Mouse (Mus musculus) urinary bladder, adult 18-20 months (tissue): ENCODE data around the gene Tex52.
A peak's percentile ranks its signal among the peaks of the same experiment; 100 is the strongest.

Source experiments
- DNase-seq, 2 experiments: peaks; one replicate each; pipeline ENCODE4 v3.0.0; 2022; ENCODE audit warnings: low spot score in 2 of 2, mixed read lengths in 2 of 2

Tex52 gene

DNA sequence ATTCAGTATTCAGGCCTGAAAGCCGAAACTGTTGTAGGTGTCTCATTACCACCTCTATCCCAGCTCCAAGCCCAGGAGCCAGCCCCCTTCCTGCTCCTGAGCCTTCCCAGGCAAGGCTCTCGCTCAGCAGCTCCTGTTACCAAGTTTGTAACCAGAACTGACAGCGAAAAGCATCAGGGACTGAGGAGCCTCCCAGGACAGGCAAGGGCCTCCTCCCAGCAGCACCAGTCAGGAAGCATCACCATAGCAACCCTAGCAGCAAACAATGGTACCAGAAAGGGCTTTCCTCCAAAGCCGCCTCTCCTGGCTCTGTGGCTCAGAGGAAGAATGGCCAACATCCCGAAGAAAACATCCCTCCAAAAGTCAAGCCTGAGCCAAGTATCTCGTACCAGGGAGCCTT, at the start of gene Tex52, which contains the start of gene Gm44596:
Tex52 (plus strand) TSS at position 265 of the 400 bp plus-strand sequence.
Gm44596 (plus strand) TSS at position 312 of the 400 bp plus-strand sequence.
- DNase-seq: no peak

DNA sequence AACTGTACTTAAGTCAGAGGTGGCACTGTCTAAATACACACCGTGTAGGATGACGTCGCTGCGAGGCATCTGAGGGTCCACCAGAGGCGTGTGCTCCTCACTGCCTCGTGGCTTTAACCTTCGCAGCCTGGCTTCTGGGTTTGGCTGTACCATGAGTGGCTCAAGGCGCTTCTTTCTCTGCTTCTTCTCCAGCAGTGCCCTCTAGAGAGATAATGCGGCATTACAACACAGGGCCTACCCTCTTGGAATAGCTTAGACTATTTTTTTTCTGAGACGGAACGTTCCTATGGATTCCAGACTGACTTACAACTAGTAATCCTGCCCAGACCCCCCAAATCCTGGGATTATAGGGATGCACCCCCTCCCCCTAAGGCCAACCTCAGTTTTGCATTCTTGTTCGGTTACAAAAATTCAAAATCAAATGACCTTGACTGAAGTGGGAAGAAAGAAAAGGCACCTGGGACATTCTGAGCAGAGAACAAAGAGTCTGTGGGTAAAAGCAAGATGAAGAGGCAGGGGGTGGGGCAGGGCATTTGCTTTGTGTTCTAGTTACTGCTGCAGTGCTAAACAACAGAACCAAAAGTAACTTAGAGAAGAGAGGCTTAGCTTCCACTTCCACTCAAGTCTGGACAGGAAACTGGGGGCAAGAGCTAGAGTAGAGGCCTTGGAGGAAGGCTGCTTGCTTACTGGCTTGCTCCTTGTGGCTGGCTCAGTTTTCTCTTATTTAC, 40.7 kb upstream of the Tex52 start:
- peak; percentile 48 to 54 for DNase-seq

DNA sequence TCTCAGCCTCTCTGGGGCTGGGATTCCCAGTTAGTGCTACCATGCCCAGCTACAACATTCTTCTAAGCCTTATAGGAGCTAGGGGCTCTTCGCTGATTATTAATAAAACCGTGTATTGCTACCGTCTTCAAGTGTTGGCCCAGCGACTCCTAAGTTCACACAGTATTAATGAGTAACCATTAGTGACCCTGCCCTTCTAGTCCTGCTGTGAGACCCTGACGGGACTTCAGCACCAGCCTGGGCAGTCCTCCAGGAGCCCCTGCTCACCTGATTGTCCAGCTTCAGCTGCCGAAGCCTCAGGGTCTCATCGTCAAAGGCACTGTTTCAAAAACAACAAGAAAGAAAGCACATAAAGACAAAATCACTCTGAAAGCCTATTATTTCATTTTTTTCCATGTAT, 37.8 kb upstream of the Tex52 start:
- no peak for DNase-seq

DNA sequence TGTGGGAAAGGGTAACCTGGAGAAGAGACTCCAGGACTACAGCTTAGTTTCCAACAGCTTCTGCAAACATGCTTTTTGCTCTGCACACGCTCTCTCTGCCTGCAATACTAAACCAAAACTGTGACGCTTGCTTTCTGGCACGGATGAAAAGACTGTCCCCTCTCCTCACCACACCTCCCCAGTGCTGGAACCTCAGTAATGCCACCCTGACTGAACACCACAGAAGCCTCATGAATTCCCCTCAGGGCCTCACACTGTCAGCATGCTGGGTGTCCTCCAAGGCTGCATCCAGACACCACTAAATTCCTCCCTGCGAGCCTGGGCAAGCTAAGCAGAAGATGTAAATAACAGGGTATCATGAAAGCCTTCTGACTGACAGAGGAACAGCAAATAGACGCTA, 36.4 kb upstream of the Tex52 start:
- DNase-seq: no peak

DNA sequence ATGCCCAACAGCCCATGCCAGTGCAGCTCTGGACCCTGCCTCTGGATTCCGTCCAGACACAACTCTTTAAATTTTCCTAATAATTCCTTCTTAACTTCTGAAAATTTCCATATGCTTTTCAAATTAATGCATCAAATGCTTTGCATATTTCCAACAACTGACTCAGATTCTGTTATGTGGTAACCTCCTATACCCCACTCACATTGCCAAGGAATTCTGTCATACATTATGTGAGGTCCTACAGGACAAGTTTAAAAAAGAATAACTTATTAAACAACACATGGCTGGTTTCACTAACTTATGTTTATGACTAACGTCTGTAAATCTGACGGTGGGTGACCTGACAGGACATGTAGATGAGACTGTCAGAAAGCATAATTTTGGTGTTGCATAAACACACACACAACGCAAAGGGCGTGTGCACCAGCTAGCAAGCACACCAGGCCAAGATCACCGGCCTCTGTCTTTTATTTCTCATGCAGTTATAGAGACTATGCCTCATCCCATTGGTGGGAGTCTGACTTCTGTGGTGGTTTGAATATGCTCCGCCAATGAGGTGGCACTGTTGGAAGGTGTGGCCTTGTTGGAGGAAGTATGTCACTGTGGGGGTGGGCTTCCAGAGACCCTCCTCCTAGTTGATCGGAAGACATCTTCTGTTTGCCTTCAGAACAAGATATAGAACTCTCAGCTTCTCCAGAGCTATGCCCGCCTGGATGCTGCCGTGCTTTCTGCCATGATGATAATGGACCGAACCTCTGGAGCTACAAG, 33.1 kb upstream of the Tex52 start:
- DNase-seq: no peak

DNA sequence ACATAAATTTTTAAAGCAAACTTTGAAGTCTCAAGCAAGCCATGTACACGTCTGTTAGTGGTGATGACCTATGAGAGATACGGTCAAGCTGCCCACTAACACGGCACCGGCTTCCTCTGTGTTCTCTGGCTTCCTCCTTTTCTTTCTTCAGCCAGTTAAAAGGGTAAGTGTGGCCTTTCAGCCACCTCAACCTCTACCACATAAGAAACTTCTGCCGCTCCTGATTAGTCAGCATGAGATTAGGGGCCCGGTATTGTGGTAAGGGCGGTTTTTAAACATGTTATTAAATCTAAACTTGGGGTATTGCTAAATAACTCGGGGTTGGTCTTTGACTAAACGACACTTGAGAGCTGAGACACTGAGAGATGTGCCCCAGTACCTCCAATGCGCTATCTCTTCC, 29.6 kb upstream of the Tex52 start:
- no peak for DNase-seq

DNA sequence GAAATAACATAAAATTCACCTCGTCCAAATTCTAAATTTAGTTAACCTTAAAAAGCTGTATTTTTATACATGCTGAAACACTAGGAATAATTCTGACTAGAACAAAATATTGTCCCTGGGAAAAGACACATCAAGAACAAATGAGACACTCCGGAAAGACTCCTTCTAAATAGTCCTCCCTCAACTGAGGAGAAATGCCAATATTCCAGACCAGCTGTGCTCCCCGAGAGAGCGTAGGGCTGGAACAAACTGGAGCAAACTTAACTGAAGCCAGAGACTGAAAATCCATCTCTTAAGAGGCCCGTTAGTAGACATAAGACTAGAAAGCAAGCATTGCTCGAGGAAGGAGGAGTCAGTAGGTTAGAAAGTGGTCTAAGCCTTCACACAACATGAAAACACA, 28.5 kb upstream of the Tex52 start:
- DNase-seq: no peak

DNA sequence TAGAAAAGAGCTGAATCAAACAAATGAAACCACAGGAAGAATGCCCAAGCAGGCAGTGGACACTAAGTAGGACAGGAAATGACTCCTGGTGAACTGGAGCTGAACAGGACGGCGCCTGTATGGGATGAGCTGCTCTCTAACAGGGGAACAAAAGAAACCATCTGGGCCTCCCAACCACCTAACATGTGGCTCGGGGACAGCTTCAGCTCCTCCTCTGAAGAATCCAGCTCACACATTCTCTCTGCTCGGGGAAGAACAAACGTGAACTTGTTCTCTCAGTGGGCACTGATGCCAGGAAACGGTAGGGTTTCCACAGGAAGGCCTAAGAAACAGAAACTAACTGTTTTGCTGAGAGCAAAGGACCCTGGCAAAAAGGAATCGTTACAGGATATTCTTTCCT, 25.5 kb upstream of the Tex52 start:
- no peak for DNase-seq

DNA sequence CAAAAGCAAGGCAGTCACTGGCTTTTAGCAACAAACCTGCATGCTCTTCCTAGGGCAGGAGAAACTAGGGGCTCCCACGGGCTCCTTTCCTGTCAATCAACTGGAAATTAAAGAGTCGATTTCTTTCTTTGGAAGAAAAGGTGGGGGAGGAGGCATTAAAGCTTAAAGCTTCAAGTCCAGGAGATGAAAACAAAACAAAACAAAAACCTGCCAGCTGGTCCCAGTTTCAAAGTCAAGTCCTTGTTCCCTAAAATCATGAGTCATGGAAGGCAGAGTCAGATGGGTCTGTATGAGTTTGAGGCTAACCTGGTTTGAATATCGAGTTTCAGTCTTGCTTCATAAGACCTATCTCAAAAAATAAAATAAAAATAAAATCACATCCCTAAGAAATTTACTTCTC, 21.1 kb upstream of the Tex52 start:
- DNase-seq: no peak

DNA sequence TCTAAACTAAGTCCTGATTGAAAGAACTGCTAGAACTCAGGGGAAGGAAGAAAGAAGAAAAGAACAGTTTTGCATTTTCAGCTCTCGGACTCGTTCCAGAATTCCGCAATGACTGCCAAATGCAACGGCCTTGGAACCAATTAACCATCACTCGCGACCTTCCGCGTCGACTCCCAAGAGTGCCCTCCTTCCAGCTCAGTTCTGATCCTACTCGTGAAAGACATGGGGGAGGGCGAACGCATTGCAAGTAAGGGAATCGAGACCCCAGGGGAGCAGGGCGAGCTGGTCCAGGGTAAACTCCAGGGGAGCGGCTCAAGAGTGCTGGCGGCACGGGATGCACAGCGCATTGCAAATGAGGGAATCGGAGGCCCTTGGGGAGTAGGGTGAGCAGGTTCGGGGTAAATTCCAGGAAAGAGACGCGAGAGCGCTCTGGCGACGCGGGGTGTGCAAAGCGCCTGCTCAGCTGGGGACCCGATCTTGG, 20.0 kb upstream of the Tex52 start:
- peak in 1 of 2 experiments; percentile 37 for DNase-seq

DNA sequence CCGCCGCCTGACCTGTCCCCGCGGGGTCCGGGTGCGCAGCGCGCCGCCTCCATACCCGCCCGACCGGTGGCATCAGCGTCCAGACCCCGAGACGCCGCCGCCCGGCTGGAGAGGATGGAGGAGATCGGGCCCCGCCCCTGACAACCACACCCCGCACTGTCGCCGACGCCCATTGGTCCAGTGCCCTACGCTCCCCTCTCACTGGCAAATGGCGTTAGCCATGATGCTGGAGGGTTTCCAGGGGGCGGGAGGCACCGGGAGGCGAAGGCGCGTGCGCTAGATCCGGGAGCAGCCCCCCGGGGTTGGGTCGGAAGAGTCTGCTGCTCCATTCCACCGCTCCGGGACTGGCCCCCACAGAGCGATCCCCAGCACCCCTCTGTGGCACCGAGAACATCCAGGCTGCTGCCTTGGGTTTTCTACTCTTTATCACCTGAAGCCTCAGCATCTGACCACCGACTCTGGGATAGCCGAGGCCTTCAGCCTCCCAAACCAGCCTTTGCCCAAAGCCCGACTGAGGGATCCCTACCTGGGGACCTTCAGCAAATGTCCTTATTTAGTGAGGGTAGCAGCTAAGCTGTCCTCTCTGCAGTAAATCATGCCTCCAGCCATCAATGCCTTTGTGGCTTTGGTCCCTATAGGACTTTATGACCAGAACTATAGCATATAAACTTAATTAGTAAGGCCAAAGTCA, 19.4 kb upstream of the Tex52 start, which contains the start of gene Tulp3:
Tulp3 (minus strand) TSS at position 126 of the 691 bp plus-strand sequence.
- peak; percentile 90 to 92 for DNase-seq

DNA sequence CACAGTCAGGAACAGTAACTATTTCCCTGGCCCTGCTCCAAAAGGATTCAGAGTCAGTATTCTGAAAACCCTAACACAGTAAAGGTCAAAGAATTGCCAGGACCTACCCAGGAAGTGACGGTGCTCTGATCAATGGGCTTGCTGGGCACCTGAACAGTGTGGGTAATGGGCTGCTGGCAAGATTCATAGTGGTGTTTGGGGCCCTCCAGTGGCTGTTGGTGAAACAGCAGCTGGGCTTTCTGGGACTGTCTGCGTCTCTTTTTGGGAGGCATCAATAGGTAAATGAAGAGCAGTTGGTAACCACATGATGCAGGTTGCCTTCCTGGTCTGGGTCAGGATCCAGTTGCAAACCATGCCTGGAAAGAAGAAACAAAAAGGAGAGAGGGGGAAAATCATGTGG, 16.3 kb upstream of the Tex52 start:
- DNase-seq: peak in 1 of 2 experiments; percentile 55

DNA sequence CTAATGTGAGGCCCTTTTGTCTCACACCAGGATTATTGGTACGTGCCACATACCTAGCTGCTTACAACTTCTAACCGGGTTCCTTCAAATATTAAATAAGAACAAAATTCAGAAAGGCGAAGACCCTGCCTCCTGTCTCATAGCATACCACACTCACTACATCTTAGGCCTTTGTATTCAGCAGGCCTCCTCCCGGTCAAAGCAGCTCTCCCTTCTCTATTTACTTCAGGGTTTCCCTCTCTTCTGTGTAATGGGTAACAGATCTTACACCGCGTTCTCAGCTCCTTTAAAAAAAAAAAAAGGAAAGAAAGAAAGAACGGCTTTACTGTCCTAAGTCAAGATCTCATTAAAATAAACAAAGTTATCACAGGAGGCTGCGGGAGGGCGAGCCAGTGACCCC, 13.4 kb upstream of the Tex52 start:
- DNase-seq: no peak

DNA sequence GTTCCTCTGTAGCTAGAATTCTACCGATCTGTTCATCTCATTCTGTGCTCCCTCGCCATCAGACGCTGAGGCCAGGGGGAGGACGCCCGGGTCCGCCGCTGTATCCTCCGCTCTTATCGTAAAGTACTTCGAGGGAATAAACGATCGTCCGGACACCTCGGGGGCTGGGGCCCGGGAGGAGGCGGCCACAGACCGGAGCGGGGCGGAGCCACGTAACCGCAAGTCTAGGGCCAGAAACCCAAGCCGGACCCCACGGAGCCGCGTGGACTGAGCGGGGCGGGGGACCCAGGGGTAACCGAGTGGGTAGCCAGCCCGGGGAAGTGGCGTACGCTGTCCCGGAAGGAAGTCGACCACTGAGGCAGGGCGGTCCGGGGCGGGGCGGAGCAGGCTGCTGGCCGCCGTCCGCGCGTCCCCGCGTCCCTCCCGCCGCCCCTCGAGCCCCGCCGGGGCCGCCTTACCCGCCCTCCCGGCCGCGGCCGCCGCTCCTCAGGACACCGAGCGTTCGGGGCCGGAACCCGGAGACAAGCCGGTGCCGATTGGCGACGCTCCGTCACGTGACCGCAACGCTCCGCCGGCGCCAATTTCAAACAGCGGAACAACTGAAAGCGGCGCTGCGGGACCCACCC, 12.8 kb upstream of the Tex52 start, which contains the start of the genes Rhno1 and Foxm1:
Rhno1 (minus strand) TSS at position 531 of the 626 bp plus-strand sequence.
Foxm1 (plus strand) TSS at position 587 of the 626 bp plus-strand sequence.
- DNase-seq: peak; percentile 75 to 82

DNA sequence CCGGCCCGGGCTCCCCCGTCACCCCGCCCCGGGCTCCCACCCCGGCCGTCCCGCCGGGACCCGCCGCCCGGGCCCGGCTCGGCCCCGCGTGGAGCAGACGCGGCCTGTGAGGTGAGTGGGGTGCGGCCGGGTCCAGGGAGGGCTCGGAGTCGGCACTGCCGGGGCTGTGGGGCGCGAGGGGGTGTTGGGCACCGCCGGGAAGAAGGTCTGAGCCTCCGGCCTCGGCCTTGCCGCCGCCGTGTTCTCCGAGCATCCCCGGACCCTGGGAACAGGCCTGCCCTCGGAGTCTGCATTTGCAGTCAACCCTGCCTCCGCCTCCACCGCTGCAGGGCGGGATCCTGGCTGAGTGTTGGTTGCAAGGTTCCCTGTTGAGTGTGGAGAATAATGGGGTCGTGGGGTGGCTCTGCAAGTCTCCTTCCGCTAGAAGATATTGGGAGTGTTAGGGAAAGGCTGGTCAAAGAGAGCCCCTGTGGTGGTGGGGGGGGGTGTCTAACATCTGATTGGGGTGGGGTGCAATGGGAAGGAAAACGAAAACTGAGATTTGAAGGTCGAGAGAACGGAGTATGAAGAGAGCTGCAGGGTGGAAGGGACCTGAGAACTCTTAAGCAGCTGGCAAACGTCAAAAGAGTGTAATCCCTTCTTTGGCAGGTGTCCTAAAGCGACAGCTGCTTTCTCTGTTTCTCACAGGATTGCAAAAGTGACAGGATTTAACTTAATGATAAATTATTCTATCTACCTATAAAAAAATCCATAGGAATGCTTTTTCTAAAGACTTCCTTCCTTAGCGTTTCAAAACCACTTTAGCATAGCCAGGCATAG, 12.0 kb upstream of the Tex52 start:
- DNase-seq: no peak

DNA sequence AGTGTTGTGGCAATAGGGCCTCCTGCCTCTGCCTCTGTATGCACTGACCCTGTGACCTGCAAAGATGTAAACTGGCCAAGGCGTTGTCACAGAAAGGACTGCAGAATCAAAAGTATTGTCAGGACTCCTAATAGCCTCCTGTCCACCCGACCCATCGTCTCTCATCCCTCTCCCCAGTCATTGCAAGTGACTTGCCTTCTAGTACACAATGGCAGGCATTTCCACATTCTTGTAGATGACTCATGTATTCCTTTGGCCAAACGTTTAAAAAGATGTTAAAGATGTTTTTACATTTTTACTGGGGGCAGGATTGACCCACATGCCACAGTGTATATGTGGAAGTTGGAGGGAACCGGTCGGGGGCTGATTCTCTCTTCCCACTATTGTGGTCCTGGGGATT, 10.5 kb upstream of the Tex52 start:
- no peak for DNase-seq

DNA sequence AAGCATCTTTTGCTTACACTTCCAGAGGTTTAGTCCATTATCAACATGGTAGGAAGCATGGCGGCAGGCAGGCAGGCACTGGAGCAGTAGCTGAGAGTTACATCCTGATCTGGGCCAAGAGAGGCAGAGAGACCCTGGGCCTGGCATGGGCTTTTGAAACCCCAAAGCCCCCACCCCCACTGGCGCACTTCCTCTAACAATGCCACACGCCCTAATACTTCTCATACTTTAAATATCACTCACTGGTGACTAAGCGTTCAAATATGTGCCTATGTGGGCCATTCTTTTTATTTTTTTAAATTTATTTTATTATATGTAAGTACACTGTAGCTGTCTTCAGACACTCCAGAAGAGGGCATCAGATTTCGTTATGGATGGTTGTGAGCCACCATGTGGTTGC, 8.8 kb upstream of the Tex52 start:
- DNase-seq: no peak

DNA sequence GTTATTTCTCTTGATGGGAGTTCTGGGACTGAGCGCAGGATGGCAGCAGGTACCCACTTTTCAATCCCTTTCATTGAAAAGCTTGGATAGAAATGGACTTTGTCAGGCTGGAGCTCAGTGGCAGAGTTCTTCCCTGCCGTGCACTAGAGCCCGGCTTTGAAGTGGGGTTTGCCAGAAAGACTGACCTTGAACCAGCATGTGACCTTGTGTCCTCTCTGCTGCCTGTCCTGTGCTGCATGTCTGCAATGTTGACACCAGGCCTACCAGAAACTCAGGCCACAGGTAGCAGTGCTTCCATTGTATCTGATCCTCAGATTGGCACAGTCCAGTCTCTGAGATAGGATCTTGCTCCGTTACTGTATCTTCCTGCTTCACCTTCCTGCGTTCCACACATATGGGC, 5.2 kb upstream of the Tex52 start:
- no peak for DNase-seq

DNA sequence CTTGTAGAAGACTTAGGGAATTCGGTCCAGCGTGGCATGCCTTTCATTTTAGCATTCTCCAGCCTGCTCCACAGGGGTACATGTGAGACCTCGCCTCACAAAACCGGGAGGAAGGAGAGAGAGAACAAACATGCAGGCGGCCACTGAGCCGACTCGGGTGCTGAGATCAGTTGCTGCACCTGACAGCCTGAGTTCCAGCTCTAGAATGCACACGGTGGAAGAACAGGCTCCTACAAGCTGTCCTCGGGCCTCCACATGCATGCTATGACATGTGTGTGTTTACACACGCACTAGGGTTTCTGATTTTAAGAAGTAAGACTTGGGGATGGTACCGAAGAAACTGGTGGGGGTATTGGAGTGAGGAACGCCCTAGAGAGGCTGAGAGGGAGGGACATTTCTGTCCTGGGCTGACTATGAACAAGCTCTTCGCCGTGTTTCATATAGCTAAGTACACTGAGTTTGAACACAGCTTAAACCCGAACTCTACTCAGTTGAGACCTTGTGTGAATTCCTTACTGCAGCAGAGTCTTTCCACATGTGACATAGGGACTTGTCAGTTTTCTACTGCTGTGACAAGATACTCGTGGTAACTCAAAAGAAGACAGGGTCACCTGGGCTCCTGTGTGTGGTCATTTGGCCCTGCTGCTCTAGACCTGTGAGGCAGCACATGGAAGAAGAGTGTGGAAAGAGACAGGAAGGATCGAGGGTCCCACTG, 1.3 kb downstream of the Tex52 start:
- DNase-seq: peak in 1 of 2 experiments; percentile 34

DNA sequence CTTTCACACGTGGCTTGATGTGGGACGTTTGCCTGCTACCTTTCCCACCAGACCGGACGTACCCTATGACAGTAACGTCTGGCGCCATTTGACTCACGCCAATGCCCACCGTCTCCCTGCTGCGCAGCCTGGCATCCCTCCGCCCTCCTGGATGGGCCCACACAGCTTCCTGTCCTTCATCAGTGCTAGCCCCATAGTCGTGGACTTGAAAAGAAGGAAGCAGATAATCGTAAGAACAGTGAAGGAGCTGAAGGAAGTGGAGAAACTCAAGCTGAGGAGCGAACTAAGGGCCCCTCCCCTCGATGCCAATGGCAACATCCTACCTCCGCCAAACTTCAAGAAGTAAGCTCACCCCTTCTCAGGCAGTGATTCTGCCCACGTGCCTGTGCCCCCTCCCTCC, 4.4 kb downstream of the Tex52 start:
- no peak for DNase-seq
